Mouse (Mus musculus): ENCODE results near the gene Numbl.

Gene Numbl

GRCm38 (mm10) chr7:27326101-27326880 is 68.1 kb downstream of the Numbl start:
- DNase-seq = peak; percentile 61 to 67

GRCm38 (mm10) chr7:27327500-27327899 is 69.3 kb downstream of the Numbl start:
- DNase-seq = no peak

- no peak for DNase-seq
Observed at GRCm38 (mm10) chr7:27328161-27328560, 69.9 kb downstream of the Numbl start.

GRCm38 (mm10) chr7:27328648-27329047 is 70.4 kb downstream of the Numbl start:
- peak; percentile 46 to 47 for DNase-seq

GRCm38 (mm10) chr7:27329326-27329947 is 71.2 kb downstream of the Numbl start:
- DNase-seq = peak; percentile 96 to 97

GRCm38 (mm10) chr7:27329981-27330380 is 71.7 kb downstream of the Numbl start:
- DNase-seq = no peak

GRCm38 (mm10) chr7:27330709-27331540 is 72.7 kb downstream of the Numbl start:
- peak; percentile 77 to 83 for DNase-seq

GRCm38 (mm10) chr7:27331541-27331851 is 73.3 kb downstream of the Numbl start:
- no peak for DNase-seq
